Mouse (Mus musculus): ENCODE results near the gene Zfp84. TPM values are rescaled to one million over a fixed set of nuclear protein-coding genes. Genes with fewer than 3 reads are reported as not detected.

Gene Zfp84
- polyA plus RNA-seq (2014; fragmentation: Illumina TruSeq; extraction: RNeasy Lipid Tissue Mini Kit (QIAGEN cat#74804)): 19.2 TPM

DNA sequence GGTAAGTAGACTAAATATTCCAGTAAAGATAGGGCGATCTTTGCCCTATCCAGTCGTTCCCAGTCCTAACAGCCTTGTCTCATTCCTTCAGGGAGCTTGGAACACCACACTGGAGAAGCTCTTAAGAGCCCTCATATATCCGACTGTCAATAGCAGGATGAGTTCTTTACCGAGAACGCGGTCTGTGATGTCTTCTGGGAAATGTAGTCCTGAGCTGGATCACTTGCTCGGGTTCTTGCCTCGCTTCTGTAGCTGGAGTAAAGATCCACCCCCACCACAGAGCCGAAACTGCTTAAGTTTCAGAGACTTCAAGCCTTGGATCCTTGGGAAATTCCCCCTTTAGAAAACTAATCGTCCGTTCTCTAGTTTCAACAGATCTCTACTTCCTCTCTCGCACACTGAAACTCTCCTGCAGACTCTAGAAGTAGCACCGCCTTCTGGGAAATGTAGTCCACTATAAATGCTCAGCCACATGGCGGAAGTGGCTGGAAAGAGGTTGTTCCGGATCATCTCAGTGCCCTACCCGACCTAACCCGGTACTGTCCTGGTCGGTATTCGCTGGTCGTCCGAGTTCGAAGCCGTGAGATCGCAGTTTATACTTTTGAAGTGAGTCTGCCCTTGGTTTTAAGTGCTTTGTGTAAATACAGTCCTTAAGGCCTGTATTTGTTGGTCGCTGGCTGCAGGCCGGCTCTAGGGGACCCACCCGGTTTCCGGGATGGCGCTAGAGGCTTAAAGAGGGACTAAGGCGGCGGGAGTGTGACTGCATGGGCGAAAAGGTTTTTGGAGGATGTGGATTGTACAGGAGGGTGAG lies at the start of gene Zfp84:
Gene Zfp84 (plus strand): TSS at position 463 of the 811 bp plus-strand sequence.

GRCm38 (mm10) chr7:29726860-29727259 lies 41.5 kb upstream of the Zfp84 start, which contains the start of gene Catsperg2:
Catsperg2 (minus strand) TSS chr7:29727032.

DNA sequence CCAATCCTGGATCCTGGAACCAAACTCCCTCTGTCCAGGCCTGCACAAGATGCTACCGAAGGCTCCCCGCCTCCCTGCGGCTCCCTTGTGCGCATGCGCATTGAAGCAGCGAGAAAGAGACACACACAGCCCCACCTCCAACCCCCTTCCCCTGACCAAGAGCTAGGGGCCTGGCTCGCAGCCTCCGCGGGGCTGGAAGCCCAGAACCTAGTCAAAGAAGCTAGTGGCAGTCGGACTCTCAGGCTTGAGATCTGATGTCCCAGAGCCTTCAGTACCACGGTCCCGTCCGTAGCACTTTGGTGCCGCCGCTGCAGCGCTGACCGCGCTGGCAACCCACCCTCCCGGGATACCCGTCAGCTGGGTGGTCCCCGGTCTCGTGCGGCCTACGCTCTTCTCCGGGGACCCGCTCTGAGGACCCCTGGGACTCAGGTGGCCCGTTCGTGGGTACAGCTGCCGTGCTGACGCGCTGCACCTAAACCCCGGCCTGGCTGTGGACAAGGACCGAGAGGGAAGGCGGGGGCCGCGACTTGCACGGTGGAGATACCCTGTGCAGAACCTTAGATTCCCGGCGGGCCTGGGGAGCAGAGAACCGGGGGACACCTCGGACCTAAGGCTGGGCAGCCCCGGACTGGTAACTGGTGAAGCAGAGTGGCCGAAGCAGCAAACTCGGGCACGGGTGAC lies 15.7 kb downstream of the Zfp84 start, which contains the start of gene Zfp30:
Gene Zfp30 (plus strand): TSS at position 128 of the 681 bp plus-strand sequence.

GRCm38 (mm10) chr7:29815910-29816429 lies 47.6 kb downstream of the Zfp84 start, which contains the start of gene Zfp790:
Zfp790 (plus strand) TSS chr7:29816114.

Other genes with a start within 250 kb of the Zfp84 start
- 10.6 TPM for gene Sipa1l3, start 249.9 kb upstream of the Zfp84 start, polyA plus RNA-seq (2014; fragmentation: Illumina TruSeq; extraction: RNeasy Lipid Tissue Mini Kit (QIAGEN cat#74804))
- gene Catsperg2, start 41.5 kb upstream of the Zfp84 start, polyA plus RNA-seq (2014; fragmentation: Illumina TruSeq; extraction: RNeasy Lipid Tissue Mini Kit (QIAGEN cat#74804)): not detected
- 7.0 TPM for gene Zfp30, start 15.4 kb downstream of the Zfp84 start, polyA plus RNA-seq (2014; fragmentation: Illumina TruSeq; extraction: RNeasy Lipid Tissue Mini Kit (QIAGEN cat#74804))
- 17.4 TPM for gene Zfp790, start 47.6 kb downstream of the Zfp84 start, polyA plus RNA-seq (2014; fragmentation: Illumina TruSeq; extraction: RNeasy Lipid Tissue Mini Kit (QIAGEN cat#74804))
- gene Zfp940, start 85.1 kb downstream of the Zfp84 start, polyA plus RNA-seq (2014; fragmentation: Illumina TruSeq; extraction: RNeasy Lipid Tissue Mini Kit (QIAGEN cat#74804)): 7.5 TPM
- 26.2 TPM for gene Zfp420, start 91.4 kb downstream of the Zfp84 start, polyA plus RNA-seq (2014; fragmentation: Illumina TruSeq; extraction: RNeasy Lipid Tissue Mini Kit (QIAGEN cat#74804))
- 7.4 TPM for gene Zfp27, start 138.0 kb downstream of the Zfp84 start, polyA plus RNA-seq (2014; fragmentation: Illumina TruSeq; extraction: RNeasy Lipid Tissue Mini Kit (QIAGEN cat#74804))
- 32.3 TPM for gene Zfp383, start 139.7 kb downstream of the Zfp84 start, polyA plus RNA-seq (2014; fragmentation: Illumina TruSeq; extraction: RNeasy Lipid Tissue Mini Kit (QIAGEN cat#74804))
- 25.3 TPM for gene Zfp74, start 185.5 kb downstream of the Zfp84 start, polyA plus RNA-seq (2014; fragmentation: Illumina TruSeq; extraction: RNeasy Lipid Tissue Mini Kit (QIAGEN cat#74804))
- gene Zfp568, start 215.4 kb downstream of the Zfp84 start, polyA plus RNA-seq (2014; fragmentation: Illumina TruSeq; extraction: RNeasy Lipid Tissue Mini Kit (QIAGEN cat#74804)): 11.6 TPM